Mouse (Mus musculus) layer of hippocampus, postnatal 36 days (tissue): ENCODE results near the gene R3hdm2. TPM values are rescaled to one million over a fixed set of nuclear protein-coding genes. Genes with fewer than 3 reads are reported as not detected.
A peak's percentile ranks its signal among the peaks of the same experiment; 100 is the strongest.

ENCODE experiments used
- DNase-seq, 2 experiments: peaks; one replicate each; pipeline ENCODE4 v3.0.0; 2022
- total RNA-seq, 2 experiments: library from RNA; stranded (reverse); gene quantifications; 2 replicates each; pipeline ENCODE4 v1.2.3; 2021

The R3hdm2 gene
- total RNA-seq, 2 experiments from 2014 or later = 153 to 163 TPM

GRCm38 (mm10) chr10:127496156-127496555 lies 116.0 kb downstream of the R3hdm2 start:
- no peak for DNase-seq

GRCm38 (mm10) chr10:127499516-127499915 lies 119.4 kb downstream of the R3hdm2 start:
- DNase-seq = no peak

GRCm38 (mm10) chr10:127500042-127500441 lies 119.9 kb downstream of the R3hdm2 start:
- DNase-seq = no peak

GRCm38 (mm10) chr10:127500894-127501893 lies 121.1 kb downstream of the R3hdm2 start, which contains the start of gene Stac3:
TSS of gene Stac3 (plus strand) at chr10:127501686.
- no peak for DNase-seq

GRCm38 (mm10) chr10:127508239-127508638 lies 128.1 kb downstream of the R3hdm2 start:
- DNase-seq = peak; percentile 68 to 69

- DNase-seq = peak; percentile 81 to 82
Measured at GRCm38 (mm10) chr10:127509051-127509836, 129.1 kb downstream of the R3hdm2 start.

GRCm38 (mm10) chr10:127509837-127510701 lies 129.9 kb downstream of the R3hdm2 start:
- DNase-seq = no peak

GRCm38 (mm10) chr10:127510895-127511617 lies 130.9 kb downstream of the R3hdm2 start:
- no peak for DNase-seq

GRCm38 (mm10) chr10:127511634-127512306 lies 131.6 kb downstream of the R3hdm2 start:
- peak; percentile 77 to 80 for DNase-seq

- DNase-seq = no peak
Measured at GRCm38 (mm10) chr10:127512307-127512666, 132.2 kb downstream of the R3hdm2 start.

- peak; percentile 94 to 95 for DNase-seq
Measured at GRCm38 (mm10) chr10:127512813-127513212, 132.7 kb downstream of the R3hdm2 start.

- no peak for DNase-seq
Measured at GRCm38 (mm10) chr10:127513501-127514091, 133.5 kb downstream of the R3hdm2 start.

- DNase-seq = no peak
Measured at GRCm38 (mm10) chr10:127514111-127514698, 134.1 kb downstream of the R3hdm2 start.

- DNase-seq = no peak
Measured at GRCm38 (mm10) chr10:127514764-127515163, 134.6 kb downstream of the R3hdm2 start, which contains the start of gene Ndufa4l2. TSS of gene Ndufa4l2 (plus strand) at chr10:127514967.

- no peak for DNase-seq
Measured at GRCm38 (mm10) chr10:127515271-127515982, 135.3 kb downstream of the R3hdm2 start.

GRCm38 (mm10) chr10:127515983-127516459 lies 135.9 kb downstream of the R3hdm2 start:
- no peak for DNase-seq

- no peak for DNase-seq
Measured at GRCm38 (mm10) chr10:127516576-127517260, 136.6 kb downstream of the R3hdm2 start.

GRCm38 (mm10) chr10:127517941-127518340 lies 137.8 kb downstream of the R3hdm2 start:
- no peak for DNase-seq
